Mouse (Mus musculus) MEL (cell line): ENCODE measurements around the gene Ntn1. TPM values are rescaled to one million over a fixed set of nuclear protein-coding genes. Genes with fewer than 3 reads are reported as not detected.

Experiments used
- DNase-seq: peaks from one replicate; pipeline ENCODE4 v3.0.0; 2011; ENCODE audit warnings: low read depth, low spot score
- H3K27ac ChIP-seq: 2 replicates; pipeline ENCODE4 v1.5.1; 2012; ENCODE audit warnings: low read depth, mild to moderate bottlenecking, control low read depth, low read length, moderate library complexity; ENCODE audit not compliant: control insufficient read depth
- H3K27me3 ChIP-seq, 2 experiments: fragments of 150-350 bp in 1 of 2; sonication (generic) in 1 of 2; 2 replicates each; pipeline ENCODE4 v1.6.1; 2012; ENCODE audit warnings: low read length in 2 of 2, mild to moderate bottlenecking in 2 of 2, improper control_type of control experiment in 1 of 2, moderate library complexity in 1 of 2; ENCODE audit not compliant: insufficient read depth in 2 of 2, control insufficient read depth in 1 of 2
- H3K36me3 ChIP-seq, 2 experiments: 2 replicates each; pipeline ENCODE4 v1.6.1; 2012 to 2014; ENCODE audit warnings: low read length in 2 of 2, improper control_type of control experiment in 1 of 2, inconsistent platforms in 1 of 2, mild to moderate bottlenecking in 1 of 2; ENCODE audit not compliant: insufficient read depth in 2 of 2, control insufficient read depth in 1 of 2
- H3K4me1 ChIP-seq, 2 experiments: fragments of 150-350 bp in 1 of 2; sonication (generic) in 1 of 2; 2 replicates each; pipeline ENCODE4 v1.6.1; 2012; ENCODE audit warnings: low read length in 2 of 2, improper control_type of control experiment in 1 of 2, mild to moderate bottlenecking in 1 of 2; ENCODE audit not compliant: insufficient read depth in 2 of 2, control insufficient read depth in 1 of 2
- H3K4me3 ChIP-seq, 2 experiments: fragments of 150-350 bp in 1 of 2; sonication (generic) in 1 of 2; 2 replicates each; pipeline ENCODE4 v1.5.1; 2012; ENCODE audit warnings: low read depth in 2 of 2, low read length in 2 of 2, mild to moderate bottlenecking in 2 of 2, moderate library complexity in 2 of 2, control low read depth in 1 of 2, improper control_type of control experiment in 1 of 2; ENCODE audit not compliant: control insufficient read depth in 1 of 2, insufficient read depth in 1 of 2
- H3K79me2 ChIP-seq: 2 replicates; pipeline ENCODE4 v1.6.1; 2012; ENCODE audit warnings: mild to moderate bottlenecking, low read length, moderate library complexity; ENCODE audit not compliant: control insufficient read depth, poor library complexity, insufficient read depth
- H3K9ac ChIP-seq: 2 replicates; pipeline ENCODE4 v1.6.1; 2012; ENCODE audit warnings: low read depth, mild to moderate bottlenecking, control low read depth, low read length, moderate library complexity; ENCODE audit not compliant: control insufficient read depth, poor library complexity, severe bottlenecking
- H3K9me3 ChIP-seq: fragments of 150-350 bp; sonication (generic); replicated peaks from 2 replicates; pipeline ENCODE4 v1.6.1; 2012; ENCODE audit warnings: mild to moderate bottlenecking, low read length, improper control_type of control experiment, moderate library complexity; ENCODE audit not compliant: insufficient read depth
- BHLHE40 ChIP-seq: IDR thresholded peaks from 2 replicates; pipeline ENCODE4 v1.6.1; 2012; ENCODE audit warnings: low read depth, mild to moderate bottlenecking, inconsistent platforms, low read length, improper control_type of control experiment, borderline replicate concordance
- CHD1 ChIP-seq: IDR thresholded peaks from 2 replicates; pipeline ENCODE4 v1.6.1; 2012; ENCODE audit warnings: low read depth, mild to moderate bottlenecking, inconsistent platforms, low read length, improper control_type of control experiment
- CHD2 ChIP-seq: IDR thresholded peaks from 2 replicates; pipeline ENCODE4 v1.6.1; 2011; ENCODE audit warnings: low read length, improper control_type of control experiment
- ELF1 ChIP-seq: IDR thresholded peaks from 2 replicates; pipeline ENCODE4 v1.6.1; 2014; ENCODE audit warnings: low read depth, mild to moderate bottlenecking, inconsistent platforms, low read length, improper control_type of control experiment, moderate library complexity
- GABPA ChIP-seq: IDR thresholded peaks from 2 replicates; pipeline ENCODE4 v1.6.1; 2012; ENCODE audit warnings: low read depth, mild to moderate bottlenecking, inconsistent platforms, low read length, improper control_type of control experiment, moderate library complexity
- KAT2A ChIP-seq: conservative IDR thresholded peaks from 2 replicates; pipeline ENCODE4 v1.6.1; 2012; ENCODE audit warnings: low read depth, low read length, improper control_type of control experiment, inconsistent platforms
- MAX ChIP-seq: IDR thresholded peaks from 2 replicates; pipeline ENCODE4 v1.6.1; 2011; ENCODE audit warnings: low read length, improper control_type of control experiment
- MYC ChIP-seq: IDR thresholded peaks from 2 replicates; pipeline ENCODE4 v1.6.1; 2011; ENCODE audit warnings: low read depth, mild to moderate bottlenecking, low read length, improper control_type of control experiment, moderate library complexity
- POLR2AphosphoS2 ChIP-seq: IDR thresholded peaks from 2 replicates; pipeline ENCODE4 v1.6.1; 2011; ENCODE audit warnings: low read length, improper control_type of control experiment
- RCOR1 ChIP-seq: IDR thresholded peaks from 2 replicates; pipeline ENCODE4 v1.6.1; 2012; ENCODE audit warnings: low read depth, mild to moderate bottlenecking, inconsistent platforms, low read length, improper control_type of control experiment
- SMC3 ChIP-seq: IDR thresholded peaks from 2 replicates; pipeline ENCODE4 v1.6.1; 2011; ENCODE audit warnings: low read depth, low read length, improper control_type of control experiment
- TAL1 ChIP-seq: IDR thresholded peaks from 2 replicates; pipeline ENCODE4 v1.6.1; 2012; ENCODE audit warnings: mild to moderate bottlenecking, inconsistent platforms, low read length, moderate library complexity, mixed read lengths
- TCF12 ChIP-seq: IDR thresholded peaks from 2 replicates; pipeline ENCODE4 v1.6.1; 2014; ENCODE audit warnings: low read depth, mild to moderate bottlenecking, inconsistent platforms, low read length, improper control_type of control experiment, moderate library complexity
- USF1 ChIP-seq: IDR thresholded peaks from 2 replicates; pipeline ENCODE4 v1.6.1; 2014; ENCODE audit warnings: low read depth, mild to moderate bottlenecking, inconsistent platforms, low read length, improper control_type of control experiment, moderate library complexity
- ZC3H11A ChIP-seq: IDR thresholded peaks from 2 replicates; pipeline ENCODE4 v1.6.1; 2012; ENCODE audit warnings: low read depth, mild to moderate bottlenecking, inconsistent platforms, low read length, improper control_type of control experiment
- ZNF384 ChIP-seq: IDR thresholded peaks from 2 replicates; pipeline ENCODE4 v1.6.1; 2012; ENCODE audit warnings: low read depth, mild to moderate bottlenecking, inconsistent platforms, low read length, improper control_type of control experiment
- polyA plus RNA-seq, 2 experiments: library from polyadenylated mRNA; stranded (reverse) in 1 of 2; unstranded in 1 of 2; fragments of >175 nt in 1 of 2; fragments of >200 nt in 1 of 2; gene quantifications; 2 replicates each; pipeline versions ENCODE4 v1.2.1 to v1.2.4; 2012; ENCODE audit warnings: low replicate concordance in 2 of 2, low read depth in 1 of 2; ENCODE audit not compliant: insufficient read length in 2 of 2, insufficient read depth in 1 of 2, missing spikeins in 1 of 2
- total RNA-seq: library from RNA; depleted of rRNA; stranded (reverse); fragments of 300-350 nt; gene quantifications from 2 replicates; pipeline ENCODE4 v1.2.3, GENCODE M21; 2012; rRNA removed

Ntn1 gene
- total RNA-seq (0.03 TPM in 1 of 2 replicates, not detected in the other), polyA plus RNA-seq (not detected)

- DNase-seq: no peak
- Histone ChIP-seq H3K4me1 (no peaks in the 10 kb centered on the region), H3K4me3 (no peak within 1 kb of the TSS), H3K27ac (no peak within 1 kb of the TSS), H3K79me2 (no peaks in the 10 kb centered on the region), H3K9ac (no peak within 1 kb of the TSS), H3K27me3 (peaks cover 0 to 3% of the 10 kb centered on the region in 2 experiments; a peak in 3 of 4 replicates), H3K9me3 (no peaks in the 10 kb centered on the region), H3K36me3 (0 out of 4 replicates have a peak, but pooled peaks cover 0 to 2% of the 10 kb centered on the region in 2 experiments)
- TF ChIP-seq RCOR1 (no peak), TCF12 (no peak), CHD1 (no peak), USF1 (no peak), CHD2 (no peak), ZC3H11A (no peak), MYC (no peak), MAX (no peak), GABPA (no peak), ZNF384 (no peak), SMC3 (no peak)
Measured at GRCm38 (mm10) chr11:68400727-68401219, at the start of gene Ntn1. Gene Ntn1, minus strand, starts transcription at chr11:68400823.

- Histone ChIP-seq H3K9ac (no peak overlapping the region), H3K27me3 (no peaks in the 10 kb centered on the region), H3K9me3 (no peaks in the 10 kb centered on the region), H3K79me2 (no peaks in the 10 kb centered on the region), H3K36me3 (no peaks in the 10 kb centered on the region), H3K4me3 (no peak overlapping the region), H3K4me1 (no peaks in the 10 kb centered on the region), H3K27ac (no peak overlapping the region)
- DNase-seq: no peak
- TF ChIP-seq CHD2 (no peak), SMC3 (no peak), POLR2AphosphoS2 (no peak), CHD1 (no peak), BHLHE40 (no peak), TAL1 (no peak), ELF1 (no peak), ZNF384 (no peak), KAT2A (no peak)
Measured at GRCm38 (mm10) chr11:68448356-68448755, 47.7 kb upstream of the Ntn1 start.
